Mouse (Mus musculus): ENCODE measurements around the gene Triobp. TPM values are rescaled to one million over a fixed set of nuclear protein-coding genes. Genes with fewer than 3 reads are reported as not detected.

The Triobp gene
- polyA plus RNA-seq, 1 experiment from 2014 or later: 48.1 TPM

DNA sequence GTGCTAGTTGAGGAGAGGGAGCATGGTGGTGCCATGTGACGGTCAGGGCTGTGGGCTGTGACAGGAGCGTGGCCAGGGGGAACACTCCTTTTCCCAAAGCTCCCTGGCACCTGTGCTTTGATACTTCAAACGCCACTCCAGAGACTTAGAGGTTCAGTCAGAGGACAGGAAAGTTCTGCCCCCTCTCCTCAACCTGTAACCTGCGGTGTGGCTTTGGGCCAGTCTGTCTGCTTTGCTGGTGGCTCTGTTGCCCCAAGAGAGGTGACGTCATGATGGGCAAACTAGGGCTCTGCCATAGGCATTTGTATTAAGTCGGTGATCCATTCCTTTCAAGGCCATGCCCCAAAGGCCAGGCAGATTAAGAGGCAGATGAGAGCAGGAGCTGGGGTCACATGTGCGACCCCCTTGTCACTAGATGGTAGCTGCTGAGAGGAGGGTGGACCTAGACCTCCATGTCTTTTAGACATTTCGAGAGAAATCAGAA lies 30.2 kb downstream of the Triobp start:
- H3K9ac ChIP-seq: no peak overlapping the region
- no peak for ATAC-seq (ENCODE audit: insufficient number of reproducible peaks, insufficient read depth, low FRiP score, low TSS enrichment)
- 89% methylated on average over 8 of the region's 8 CpGs for WGBS
- no peak overlapping the region for H3K4me3 ChIP-seq
- no peak overlapping the region for H3K4me2 ChIP-seq (replicated peaks)
- no peaks in the 10 kb centered on the region for H3K27me3 ChIP-seq
- no peaks in the 10 kb centered on the region for H3K9me3 ChIP-seq
- H3K27ac ChIP-seq: 0 out of 2 replicates have a peak overlapping the region, but pooled peaks have one; percentile 80
- H3K4me1 ChIP-seq: peaks cover 20% of the 10 kb centered on the region
- peaks cover 4% of the 10 kb centered on the region; the same call in 1 of the 2 replicates for H3K36me3 ChIP-seq

DNA sequence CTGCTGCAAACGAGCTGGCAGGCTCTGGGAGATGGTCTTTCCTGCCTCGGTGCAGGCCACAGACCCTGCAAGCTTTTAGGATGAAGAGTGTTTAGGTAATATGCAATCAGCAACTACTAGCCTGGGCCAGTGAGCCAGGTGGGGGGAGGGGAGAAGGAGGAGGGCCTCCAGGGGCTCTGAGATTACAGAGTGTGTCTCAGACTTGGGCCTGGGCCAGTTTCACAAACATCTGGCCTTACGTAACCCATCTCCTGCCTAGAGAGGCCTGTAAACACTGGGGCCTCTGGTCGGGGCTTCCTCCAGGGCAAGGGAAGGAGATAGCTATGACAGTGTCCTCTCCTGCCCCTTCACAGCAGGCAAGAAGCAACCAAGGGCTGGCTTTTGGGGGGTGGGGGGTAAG lies 31.4 kb downstream of the Triobp start:
- H3K4me1 ChIP-seq: peaks cover 27% of the 10 kb centered on the region
- H3K4me3 ChIP-seq: no peak overlapping the region
- peak overlapping the region; percentile 80 for H3K27ac ChIP-seq
- ATAC-seq (ENCODE audit: insufficient number of reproducible peaks, insufficient read depth, low FRiP score, low TSS enrichment): peak; percentile 24
- no peaks in the 10 kb centered on the region for H3K27me3 ChIP-seq
- H3K9me3 ChIP-seq: no peaks in the 10 kb centered on the region
- 4% methylated on average over 4 of the region's 4 CpGs for WGBS
- peaks cover 4% of the 10 kb centered on the region; the same call in 1 of the 2 replicates for H3K36me3 ChIP-seq
- peak overlapping the region; percentile 18 for H3K4me2 ChIP-seq (replicated peaks)
- no peak overlapping the region for H3K9ac ChIP-seq

DNA sequence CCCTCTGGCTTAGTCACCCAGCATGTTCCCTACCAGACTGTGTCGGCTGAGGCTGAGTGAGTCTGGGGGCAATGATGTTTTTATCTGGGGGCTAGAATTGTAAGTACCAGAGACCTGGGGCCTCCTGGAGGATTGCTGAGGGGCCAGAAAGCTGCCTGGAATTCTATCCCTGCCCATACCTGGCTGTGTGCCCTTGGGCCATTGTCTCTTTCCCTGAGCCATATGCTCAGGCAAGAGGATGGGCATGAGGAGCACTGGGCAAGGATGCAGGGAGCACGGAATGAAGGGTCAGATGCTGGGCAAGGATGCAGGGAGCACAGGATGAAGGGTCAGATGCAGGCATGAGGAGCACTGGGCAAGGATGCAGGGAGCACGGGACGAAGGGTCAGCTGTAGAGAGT lies 32.6 kb downstream of the Triobp start:
- WGBS: 89% methylated on average over 4 of the region's 4 CpGs
- Histone ChIP-seq H3K4me2 (replicated peaks) (no peak overlapping the region), H3K36me3 (no peaks in the 10 kb centered on the region), H3K27ac (no peak overlapping the region), H3K4me3 (no peak overlapping the region), H3K9me3 (no peaks in the 10 kb centered on the region), H3K4me1 (peaks cover 38% of the 10 kb centered on the region), H3K27me3 (no peaks in the 10 kb centered on the region), H3K9ac (0 out of 2 replicates have a peak overlapping the region, but pooled peaks have one; percentile 1)
- ATAC-seq (ENCODE audit: insufficient number of reproducible peaks, insufficient read depth, low FRiP score, low TSS enrichment): no peak

DNA sequence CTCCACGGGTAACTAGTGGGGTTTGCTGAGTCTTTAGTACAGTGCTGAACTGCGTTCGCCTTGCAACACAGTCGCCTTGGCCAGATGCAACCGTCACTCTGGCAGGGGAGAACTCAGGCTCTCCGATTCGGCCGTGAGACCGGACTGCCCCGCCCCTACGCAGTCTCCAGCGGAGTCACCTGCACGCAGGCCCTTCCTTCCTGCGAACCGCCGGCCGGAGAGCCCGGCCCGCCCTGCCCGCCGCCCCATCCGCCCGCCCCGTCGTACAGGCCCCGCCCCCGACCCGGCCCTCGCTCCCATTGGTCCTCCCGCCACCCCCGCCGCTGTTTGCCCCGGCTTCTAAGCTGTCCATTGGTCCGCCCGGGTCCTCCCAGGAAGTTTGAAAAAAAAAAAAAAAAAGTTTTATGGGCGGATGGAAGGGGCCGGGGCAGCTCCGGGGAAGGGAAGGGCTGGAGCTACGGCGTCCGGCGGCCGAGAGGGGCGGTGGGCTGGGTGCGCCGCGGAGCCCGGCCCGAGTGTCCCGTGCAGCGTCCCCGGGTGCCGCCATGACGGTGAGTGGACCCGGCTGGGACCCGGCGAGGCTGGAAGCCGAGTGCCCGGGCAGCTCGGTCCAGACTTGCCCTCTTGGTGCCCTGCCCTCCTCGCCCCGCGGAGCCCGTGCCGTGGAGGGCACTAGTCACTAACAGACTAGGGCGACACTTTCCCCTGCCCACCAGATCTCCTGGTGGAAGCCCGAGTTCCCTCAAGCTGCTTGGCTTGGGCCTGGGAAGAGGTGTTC lies 35.3 kb downstream of the Triobp start:
- peak overlapping the region; percentile 87 for H3K27ac ChIP-seq
- peak overlapping the region; percentile 95 for H3K4me2 ChIP-seq (replicated peaks)
- peak; percentile 76 for ATAC-seq (ENCODE audit: insufficient number of reproducible peaks, insufficient read depth, low FRiP score, low TSS enrichment)
- no peaks in the 10 kb centered on the region for H3K9me3 ChIP-seq
- H3K9ac ChIP-seq: peak overlapping the region; percentile 91
- H3K4me1 ChIP-seq: peaks cover 57% of the 10 kb centered on the region
- peaks cover under 1% of the 10 kb centered on the region; the same call in 1 of the 2 replicates for H3K36me3 ChIP-seq
- WGBS: under 1% methylated on average over 56 of the region's 67 CpGs
- peak overlapping the region; percentile 78 for H3K4me3 ChIP-seq
- H3K27me3 ChIP-seq: no peaks in the 10 kb centered on the region

DNA sequence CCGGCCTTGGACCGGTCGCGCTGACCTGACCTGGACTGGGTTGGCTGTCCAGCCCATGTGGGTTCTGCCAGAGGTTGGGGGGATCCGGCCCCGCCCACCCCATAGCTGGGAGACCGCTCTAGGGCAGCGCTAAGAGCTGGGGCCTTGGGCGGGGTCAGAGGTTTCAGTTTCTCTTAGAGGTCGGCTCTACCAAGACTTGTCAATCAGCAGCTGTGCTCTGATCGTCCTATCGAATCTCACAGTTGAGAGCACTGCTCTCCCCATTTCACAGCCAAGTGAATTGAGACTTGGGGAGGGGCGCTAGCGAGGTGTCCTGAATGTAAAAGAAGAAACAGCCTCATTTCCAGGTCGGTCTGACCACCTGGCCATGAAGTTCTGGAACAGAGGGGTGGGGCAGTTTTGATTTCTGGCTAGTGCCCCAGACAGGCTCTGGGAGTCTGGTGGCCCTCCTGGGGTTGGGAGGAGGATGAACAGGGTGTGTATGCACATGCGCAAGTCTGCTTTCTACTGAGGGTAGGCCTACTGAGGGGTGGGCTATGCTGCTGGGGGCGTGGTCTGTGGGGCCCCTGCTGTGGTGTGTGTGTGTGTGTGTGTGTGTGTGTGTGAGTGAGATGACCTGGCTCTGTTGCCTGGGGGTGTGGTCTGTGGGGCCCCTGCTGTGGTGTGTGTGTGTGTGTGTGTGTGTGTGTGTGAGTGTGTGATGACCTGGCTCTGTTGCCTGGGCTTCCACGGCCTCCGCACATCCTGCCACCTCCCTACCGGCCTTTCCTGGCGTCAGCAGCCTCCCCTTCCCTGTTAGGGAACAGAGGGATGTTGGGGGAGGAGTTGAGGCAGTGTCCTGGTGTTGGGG lies 36.1 kb downstream of the Triobp start:
- peaks cover 56% of the 10 kb centered on the region for H3K4me1 ChIP-seq
- peak overlapping the region; percentile 91 for H3K9ac ChIP-seq
- H3K36me3 ChIP-seq: peaks cover 9% of the 10 kb centered on the region
- H3K4me2 ChIP-seq (replicated peaks): peak overlapping the region; percentile 95
- peak overlapping the region; percentile 87 for H3K27ac ChIP-seq
- H3K4me3 ChIP-seq: peak overlapping the region; percentile 78
- WGBS: under 1% methylated on average over 21 of the region's 21 CpGs
- H3K9me3 ChIP-seq: no peaks in the 10 kb centered on the region
- H3K27me3 ChIP-seq: no peaks in the 10 kb centered on the region
- ATAC-seq (ENCODE audit: insufficient number of reproducible peaks, insufficient read depth, low FRiP score, low TSS enrichment): peak; percentile 30

DNA sequence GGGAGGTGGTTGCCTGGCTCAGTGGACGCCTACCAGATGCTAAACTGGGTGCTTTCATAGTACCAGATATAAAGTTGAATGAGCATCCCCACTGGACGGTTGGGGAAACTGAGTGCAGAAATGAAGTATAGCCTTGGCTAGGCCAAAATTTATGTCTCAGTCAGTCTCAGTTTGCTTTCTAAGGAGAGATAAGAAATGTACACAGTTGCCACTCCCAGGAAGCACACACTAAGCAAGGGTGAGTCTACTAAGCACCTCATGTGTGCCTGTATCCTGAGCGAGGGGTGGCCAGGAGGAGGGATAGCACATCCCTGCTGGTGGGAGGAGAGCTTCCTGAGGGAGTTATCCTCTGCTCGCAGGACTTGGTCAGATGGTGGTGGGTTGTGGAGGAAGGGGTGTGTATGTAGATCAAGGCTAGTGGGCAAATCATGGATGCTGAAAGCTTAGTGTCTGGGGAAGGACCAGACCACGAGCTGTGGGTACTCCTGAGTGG lies 36.8 kb downstream of the Triobp start:
- H3K36me3 ChIP-seq: peaks cover 15% of the 10 kb centered on the region
- no peaks in the 10 kb centered on the region for H3K27me3 ChIP-seq
- H3K9me3 ChIP-seq: no peaks in the 10 kb centered on the region
- H3K9ac ChIP-seq: peak overlapping the region; percentile 91; the same call in 1 of the 2 replicates
- H3K4me3 ChIP-seq: peak overlapping the region; percentile 78
- WGBS: 39% methylated on average over 5 of the region's 5 CpGs
- ATAC-seq (ENCODE audit: insufficient number of reproducible peaks, insufficient read depth, low FRiP score, low TSS enrichment): 0 out of 2 replicates have a peak, but pooled peaks have one; percentile 0
- H3K4me2 ChIP-seq (replicated peaks): peak overlapping the region; percentile 95
- peak overlapping the region; percentile 87 for H3K27ac ChIP-seq
- H3K4me1 ChIP-seq: peaks cover 51% of the 10 kb centered on the region

DNA sequence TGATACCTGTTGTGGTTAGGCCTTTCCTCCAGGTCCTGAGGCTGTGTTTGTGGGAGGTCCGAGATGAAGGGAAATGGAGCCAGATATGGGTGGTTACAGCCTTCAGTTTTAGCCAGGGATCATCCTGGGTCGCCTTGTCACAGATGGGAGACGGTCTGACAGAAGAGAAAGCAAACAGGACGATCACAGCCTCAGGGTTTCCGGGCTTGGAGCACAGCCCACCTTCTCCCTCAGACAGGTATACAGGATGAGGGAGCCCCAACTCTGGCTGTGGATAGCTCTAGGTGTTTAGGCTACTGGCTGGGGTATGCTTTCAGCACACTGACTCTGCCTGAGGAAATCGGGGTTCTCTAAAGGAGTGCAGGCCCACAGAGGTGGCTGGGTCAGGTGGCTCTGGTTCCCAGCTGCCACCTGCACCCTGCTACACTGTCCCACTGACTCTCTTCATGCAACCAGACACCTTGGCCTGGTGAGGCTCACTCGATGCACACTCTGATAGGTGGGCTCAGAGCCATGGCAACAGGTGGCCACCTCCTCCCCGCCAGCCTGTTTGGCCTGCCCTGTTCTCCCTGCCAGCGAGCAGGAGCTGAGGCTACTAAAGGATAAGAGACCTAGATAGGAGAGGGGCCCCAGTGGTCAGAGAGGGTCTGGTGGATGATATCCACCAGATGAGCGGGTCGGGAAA lies 39.2 kb downstream of the Triobp start:
- Histone ChIP-seq H3K4me2 (replicated peaks) (no peak overlapping the region), H3K27me3 (no peaks in the 10 kb centered on the region), H3K36me3 (peaks cover 39% of the 10 kb centered on the region), H3K9ac (no peak overlapping the region), H3K4me3 (no peak overlapping the region), H3K9me3 (no peaks in the 10 kb centered on the region), H3K27ac (no peak overlapping the region), H3K4me1 (peaks cover 46% of the 10 kb centered on the region)
- ATAC-seq (ENCODE audit: insufficient number of reproducible peaks, insufficient read depth, low FRiP score, low TSS enrichment): no peak; the same call in 1 of the 2 replicates
- 61% methylated on average over 11 of the region's 11 CpGs for WGBS

DNA sequence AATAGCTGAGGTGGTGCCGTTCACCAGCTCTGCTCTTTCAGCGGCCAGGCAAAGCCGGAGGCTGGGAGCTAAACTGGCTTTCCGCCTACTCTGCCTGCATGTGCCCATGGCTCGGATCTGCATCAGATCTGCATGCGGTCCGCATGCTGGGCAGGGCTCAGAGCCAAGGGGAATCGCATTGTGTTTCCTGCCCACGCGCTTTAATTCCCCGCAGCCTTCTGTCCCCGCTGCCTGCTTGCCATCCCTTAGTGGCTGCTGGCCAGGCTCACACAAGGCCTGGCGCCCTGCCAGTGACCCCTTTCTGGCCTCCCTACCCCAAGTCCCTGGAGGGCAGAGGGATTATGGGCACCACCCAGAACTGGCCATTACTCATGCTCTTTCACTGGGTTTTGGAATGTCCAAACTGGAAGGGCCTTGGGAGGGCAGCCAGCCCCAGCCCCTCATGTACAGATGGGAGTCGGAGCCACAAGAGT lies 41.0 kb downstream of the Triobp start:
- Histone ChIP-seq H3K4me2 (replicated peaks) (no peak overlapping the region), H3K9me3 (no peaks in the 10 kb centered on the region), H3K27ac (no peak overlapping the region), H3K4me3 (no peak overlapping the region), H3K36me3 (peaks cover 57% of the 10 kb centered on the region), H3K27me3 (no peaks in the 10 kb centered on the region), H3K9ac (no peak overlapping the region), H3K4me1 (peaks cover 43% of the 10 kb centered on the region)
- no peak for ATAC-seq (ENCODE audit: insufficient number of reproducible peaks, insufficient read depth, low FRiP score, low TSS enrichment)
- WGBS: 83% methylated on average over 14 of the region's 14 CpGs

DNA sequence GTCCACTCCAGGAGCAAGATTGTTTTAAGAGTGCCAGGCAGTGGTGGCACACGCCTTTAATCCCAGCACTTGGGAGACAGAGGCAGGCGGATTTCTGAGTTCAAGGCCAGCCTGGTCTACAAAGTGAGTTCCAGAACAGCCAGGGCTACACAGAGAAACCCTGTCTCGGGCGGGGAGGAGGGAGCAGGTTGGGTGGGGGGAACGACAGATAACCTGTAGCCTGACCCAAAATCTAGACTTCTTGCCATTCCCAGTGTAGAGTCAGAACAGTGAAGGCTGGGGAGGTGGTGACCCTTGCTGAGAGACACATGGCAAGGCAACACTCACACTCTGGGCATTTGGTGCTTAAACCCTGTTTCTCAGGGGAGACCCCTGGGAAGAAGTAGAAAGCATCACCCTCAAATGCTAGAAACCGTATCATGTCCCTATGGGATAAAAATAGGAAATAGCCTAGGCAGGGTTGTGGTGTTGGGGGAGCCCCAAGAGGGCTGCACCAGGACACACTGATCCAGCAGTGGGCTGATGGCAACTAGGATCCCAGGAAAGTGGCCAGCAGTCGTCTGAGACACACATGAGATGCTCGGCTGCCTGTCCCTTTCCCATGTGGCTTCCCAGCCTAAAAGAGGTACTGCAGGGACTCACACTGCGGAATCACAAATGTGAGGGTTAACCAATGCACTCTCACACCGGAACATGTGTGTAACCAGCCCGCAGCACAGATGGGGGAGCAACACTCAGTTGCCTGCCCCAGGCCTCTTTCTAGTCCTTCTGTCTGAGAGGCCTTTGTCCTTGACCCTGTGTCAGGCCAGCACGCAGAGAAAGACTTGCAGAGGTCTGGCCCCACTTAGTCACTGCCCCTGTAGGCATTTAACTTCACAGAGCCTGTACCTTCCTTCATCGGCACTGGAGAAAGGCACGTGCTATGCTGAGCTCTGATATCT lies 41.9 kb downstream of the Triobp start:
- H3K27ac ChIP-seq: no peak overlapping the region
- peaks cover 66% of the 10 kb centered on the region for H3K36me3 ChIP-seq
- ATAC-seq (ENCODE audit: insufficient number of reproducible peaks, insufficient read depth, low FRiP score, low TSS enrichment): no peak
- no peak overlapping the region for H3K9ac ChIP-seq
- no peak overlapping the region for H3K4me2 ChIP-seq (replicated peaks)
- no peak overlapping the region for H3K4me3 ChIP-seq
- no peaks in the 10 kb centered on the region for H3K9me3 ChIP-seq
- 82% methylated on average over 14 of the region's 14 CpGs for WGBS
- H3K27me3 ChIP-seq: no peaks in the 10 kb centered on the region
- H3K4me1 ChIP-seq: peaks cover 34% of the 10 kb centered on the region

DNA sequence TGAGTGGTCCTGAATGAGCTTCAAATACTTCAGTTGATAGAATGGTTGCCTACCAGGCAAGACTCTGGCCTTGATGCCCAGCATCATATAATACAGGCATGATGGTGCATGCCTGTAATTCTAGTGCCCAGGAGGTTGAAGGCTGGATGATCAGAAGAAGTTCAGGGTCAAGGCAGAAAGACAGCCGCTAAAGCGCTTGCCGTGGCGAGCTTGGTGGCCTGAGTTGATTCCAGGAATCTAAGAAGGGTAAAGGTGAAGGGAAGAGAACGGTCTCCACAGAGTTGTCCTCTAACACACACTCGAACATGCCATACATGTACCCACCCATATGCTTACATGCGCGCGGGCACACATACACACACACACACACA lies 42.6 kb downstream of the Triobp start:
- H3K9me3 ChIP-seq: no peaks in the 10 kb centered on the region
- no peak overlapping the region for H3K9ac ChIP-seq
- ATAC-seq (ENCODE audit: insufficient number of reproducible peaks, insufficient read depth, low FRiP score, low TSS enrichment): no peak
- H3K36me3 ChIP-seq: peaks cover 71% of the 10 kb centered on the region
- peaks cover 29% of the 10 kb centered on the region; the same call in 1 of the 2 replicates for H3K4me1 ChIP-seq
- no peak overlapping the region for H3K4me3 ChIP-seq
- H3K4me2 ChIP-seq (replicated peaks): no peak overlapping the region
- no peaks in the 10 kb centered on the region for H3K27me3 ChIP-seq
- H3K27ac ChIP-seq: no peak overlapping the region
- 96% methylated on average over 9 of the region's 9 CpGs for WGBS
